Mouse (Mus musculus): ENCODE measurements around the gene Tmbim4. TPM values are rescaled to one million over a fixed set of nuclear protein-coding genes. Genes with fewer than 3 reads are reported as not detected.

Tmbim4 gene
- polyA plus RNA-seq (2017; shearing (Covaris generic)) = 170 TPM

DNA sequence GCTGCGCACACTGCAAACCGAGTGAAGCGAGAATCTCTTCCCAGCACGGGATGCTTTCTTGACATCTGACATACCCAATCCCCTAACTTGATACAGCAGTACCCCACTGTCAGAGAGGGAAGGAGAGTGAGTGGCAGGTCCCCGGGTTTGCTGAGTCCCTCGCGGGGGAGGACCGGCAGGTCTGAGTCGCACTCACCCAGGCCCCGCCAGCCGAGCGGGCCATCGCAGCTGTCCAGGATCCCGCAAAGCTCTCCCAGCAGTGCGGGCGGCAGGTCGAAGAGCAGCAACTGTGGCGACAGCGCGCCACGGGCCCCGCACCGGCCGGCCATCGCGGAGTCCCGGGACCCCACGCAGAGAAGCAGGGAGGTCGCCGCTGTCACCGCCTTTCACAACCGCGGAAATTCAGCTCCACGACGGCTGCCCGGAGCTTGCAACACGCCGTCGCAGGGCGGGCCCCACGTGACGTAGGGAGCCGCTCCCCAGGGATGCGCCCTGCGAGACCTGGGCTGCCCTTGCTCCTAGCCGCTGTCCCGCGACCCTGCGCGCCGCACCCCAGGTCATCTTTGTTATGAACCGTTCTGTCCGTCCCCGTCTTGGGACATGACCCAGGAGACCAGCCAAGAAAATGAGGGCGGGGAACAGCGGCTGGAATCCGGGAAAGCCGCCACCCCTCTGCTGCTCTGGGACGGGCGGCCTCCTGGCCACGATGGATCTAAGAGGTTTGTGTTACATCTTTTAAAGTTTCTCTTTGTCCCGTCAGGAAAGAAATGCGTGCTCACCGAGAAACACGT is at the start of gene Tmbim4:
Gene Tmbim4 (plus strand): TSS at position 460 of the 791 bp plus-strand sequence.

GRCm38 (mm10) chr10:120201961-120202402 is 592 bp downstream of the Tmbim4 start, which contains the start of gene Irak3:
Gene Irak3 (minus strand): TSS chr10:120202130.

GRCm38 (mm10) chr10:120226871-120227661 is 25.7 kb downstream of the Tmbim4 start, which contains the start of gene Llph:
Gene Llph (plus strand): TSS chr10:120227070.

Other genes starting within 250 kb of the Tmbim4 start
- gene Helb, start 88.6 kb upstream of the Tmbim4 start, polyA plus RNA-seq (2017; shearing (Covaris generic)) = 22.4 TPM
- 3.5 TPM for gene Irak3, start 540 bp downstream of the Tmbim4 start, polyA plus RNA-seq (2017; shearing (Covaris generic))
- 95.0 TPM for gene Llph, start 25.5 kb downstream of the Tmbim4 start, polyA plus RNA-seq (2017; shearing (Covaris generic))